Mouse (Mus musculus) myocyte (in vitro differentiated cells): ENCODE data around the gene Tmem191c.

Source experiments
- E2F4 ChIP-seq: IDR thresholded peaks from one replicate; pipeline ENCODE4 v1.6.1; 2011; ENCODE audit warnings: mild to moderate bottlenecking, control low read depth, moderate library complexity; ENCODE audit not compliant: insufficient read depth
- MYOD1 ChIP-seq, 3 experiments: IDR thresholded peaks; one replicate each; pipeline ENCODE4 v1.6.1; 2011; ENCODE audit warnings: control low read depth in 2 of 3, low read depth in 2 of 3, mild to moderate bottlenecking in 2 of 3, moderate library complexity in 1 of 3; ENCODE audit not compliant: insufficient read length in 2 of 3, control insufficient read depth in 1 of 3
- MYOG ChIP-seq, 3 experiments: IDR thresholded peaks; one replicate each; pipeline ENCODE4 v1.6.1; 2011; ENCODE audit warnings: control low read depth in 2 of 3, low read depth in 2 of 3, mild to moderate bottlenecking in 2 of 3; ENCODE audit not compliant: insufficient read length in 2 of 3, control insufficient read depth in 1 of 3, insufficient read depth in 1 of 3
- POLR2A ChIP-seq: IDR thresholded peaks from one replicate; pipeline ENCODE4 v1.6.1; 2011; ENCODE audit warnings: low read depth, mild to moderate bottlenecking, control low read depth, moderate library complexity; ENCODE audit not compliant: insufficient read length
- POLR2AphosphoS2 ChIP-seq: IDR thresholded peaks from one replicate; pipeline ENCODE4 v1.6.1; 2011; ENCODE audit warnings: low read depth, control low read depth; ENCODE audit not compliant: insufficient read length
- TCF12 ChIP-seq: IDR thresholded peaks from one replicate; pipeline ENCODE4 v1.6.1; 2011; ENCODE audit warnings: mild to moderate bottlenecking, control low read depth; ENCODE audit not compliant: poor library complexity, insufficient read depth, severe bottlenecking
- TCF3 ChIP-seq: IDR thresholded peaks from one replicate; pipeline ENCODE4 v1.6.1; 2011; ENCODE audit warnings: low read depth, control low read depth; ENCODE audit not compliant: insufficient read length
- USF1 ChIP-seq: IDR thresholded peaks from one replicate; pipeline ENCODE4 v1.6.1; 2011; ENCODE audit warnings: low read depth, mild to moderate bottlenecking, control low read depth, moderate library complexity

DNA sequence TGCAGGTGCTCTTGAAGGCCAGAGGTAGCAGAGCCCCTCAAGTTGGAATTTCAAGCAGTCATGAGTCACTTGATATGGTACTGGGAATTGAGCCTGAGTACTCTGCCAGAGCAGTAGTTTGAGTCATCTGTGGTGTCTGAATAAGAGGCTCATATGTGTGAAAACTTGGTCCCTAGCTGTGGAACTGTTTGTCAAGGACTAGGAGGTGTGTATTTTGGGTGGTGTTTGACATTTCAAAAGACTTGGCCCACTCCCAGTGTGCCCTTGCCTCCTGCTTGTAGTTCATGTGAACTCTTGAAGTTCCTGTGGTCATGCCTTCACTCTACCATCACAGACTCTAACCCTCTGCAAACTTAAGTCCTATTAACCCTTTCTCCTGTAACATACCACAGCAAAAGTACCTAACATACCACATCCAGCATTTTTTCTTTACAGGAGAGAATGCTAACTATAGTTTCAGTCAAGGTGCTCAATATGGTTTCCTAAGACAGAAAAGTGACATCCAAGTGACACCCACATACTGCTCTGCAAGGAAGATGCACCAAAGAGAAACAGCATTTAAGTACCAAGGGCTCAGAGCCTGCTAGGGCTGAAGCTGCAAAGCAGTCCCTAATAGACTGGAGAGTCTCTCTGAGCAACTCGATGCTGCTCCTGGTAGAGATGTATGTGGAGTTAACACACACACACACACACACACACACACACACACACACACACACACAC is 54.1 kb downstream of the Tmem191c start:
- TF ChIP-seq E2F4 (no peak), TCF12 (no peak), POLR2A (no peak), USF1 (no peak), POLR2AphosphoS2 (no peak), TCF3 (no peak), MYOD1 (IDR thresholded peaks at IDR 0.05; ENCODE audit: control insufficient read depth in 1 of 3, insufficient read length in 2 of 3, low read depth in 2 of 3) (no peak), MYOG (IDR thresholded peaks at IDR 0.05; ENCODE audit: control insufficient read depth in 1 of 3, insufficient read depth in 1 of 3, insufficient read length in 2 of 3, low read depth in 2 of 3) (no peak)
